Mouse (Mus musculus) myocyte (in vitro differentiated cells): Measurements from ENCODE around the gene H2-M10.2. TPM values are rescaled to one million over a fixed set of nuclear protein-coding genes. Genes with fewer than 3 reads are reported as not detected.

Experiments used
- H3K27me3 ChIP-seq: one replicate; pipeline ENCODE4 v1.6.1; 2011; ENCODE audit not compliant: control insufficient read depth, insufficient read depth, insufficient read length
- H3K36me3 ChIP-seq: one replicate; pipeline ENCODE4 v1.6.1; 2011; ENCODE audit not compliant: control insufficient read depth, insufficient read depth
- H3K4me2 ChIP-seq: one replicate; pipeline ENCODE4 v1.6.1; 2011; ENCODE audit warnings: low read depth, control low read depth
- H3K4me3 ChIP-seq: one replicate; pipeline ENCODE4 v1.5.1; 2011; ENCODE audit warnings: mild to moderate bottlenecking, control low read depth, moderate library complexity
- H3K79me2 ChIP-seq: one replicate; pipeline ENCODE4 v1.6.1; 2011; ENCODE audit not compliant: control insufficient read depth, insufficient read depth
- H3ac ChIP-seq: one replicate; pipeline ENCODE4 v1.6.1; 2011; ENCODE audit not compliant: control insufficient read depth, insufficient read length
- CEBPB ChIP-seq: IDR thresholded peaks from 2 replicates; pipeline ENCODE4 v1.6.1; 2011; ENCODE audit warnings: mild to moderate bottlenecking, moderate library complexity; ENCODE audit not compliant: poor library complexity, insufficient read depth, severe bottlenecking
- E2F4 ChIP-seq: IDR thresholded peaks from one replicate; pipeline ENCODE4 v1.6.1; 2011; ENCODE audit warnings: mild to moderate bottlenecking, control low read depth, moderate library complexity; ENCODE audit not compliant: insufficient read depth
- MAX ChIP-seq: IDR thresholded peaks from one replicate; pipeline ENCODE4 v1.6.1; 2011; ENCODE audit warnings: low read depth, mild to moderate bottlenecking, control low read depth
- MYOD1 ChIP-seq, 3 experiments: IDR thresholded peaks; one replicate each; pipeline ENCODE4 v1.6.1; 2011; ENCODE audit warnings: control low read depth in 2 of 3, low read depth in 2 of 3, mild to moderate bottlenecking in 2 of 3, moderate library complexity in 1 of 3; ENCODE audit not compliant: insufficient read length in 2 of 3, control insufficient read depth in 1 of 3
- MYOG ChIP-seq, 3 experiments: IDR thresholded peaks; one replicate each; pipeline ENCODE4 v1.6.1; 2011; ENCODE audit warnings: control low read depth in 2 of 3, low read depth in 2 of 3, mild to moderate bottlenecking in 2 of 3; ENCODE audit not compliant: insufficient read length in 2 of 3, control insufficient read depth in 1 of 3, insufficient read depth in 1 of 3
- POLR2A ChIP-seq: IDR thresholded peaks from one replicate; pipeline ENCODE4 v1.6.1; 2011; ENCODE audit warnings: low read depth, mild to moderate bottlenecking, control low read depth, moderate library complexity; ENCODE audit not compliant: insufficient read length
- POLR2AphosphoS2 ChIP-seq: IDR thresholded peaks from one replicate; pipeline ENCODE4 v1.6.1; 2011; ENCODE audit warnings: low read depth, control low read depth; ENCODE audit not compliant: insufficient read length
- REST ChIP-seq: IDR thresholded peaks from one replicate; pipeline ENCODE4 v1.6.1; 2011; ENCODE audit warnings: mild to moderate bottlenecking, control low read depth, moderate library complexity; ENCODE audit not compliant: insufficient read depth, insufficient read length
- SRF ChIP-seq: IDR thresholded peaks from one replicate; pipeline ENCODE4 v1.6.1; 2011; ENCODE audit warnings: low read depth; ENCODE audit not compliant: control insufficient read depth, insufficient read length
- TCF12 ChIP-seq: IDR thresholded peaks from one replicate; pipeline ENCODE4 v1.6.1; 2011; ENCODE audit warnings: mild to moderate bottlenecking, control low read depth; ENCODE audit not compliant: poor library complexity, insufficient read depth, severe bottlenecking
- TCF3 ChIP-seq: IDR thresholded peaks from one replicate; pipeline ENCODE4 v1.6.1; 2011; ENCODE audit warnings: low read depth, control low read depth; ENCODE audit not compliant: insufficient read length
- USF1 ChIP-seq: IDR thresholded peaks from one replicate; pipeline ENCODE4 v1.6.1; 2011; ENCODE audit warnings: low read depth, mild to moderate bottlenecking, control low read depth, moderate library complexity
- polyA plus RNA-seq: library from polyadenylated mRNA; unstranded; fragments of >200 nt; fragmentation: generic; extraction: Trizol; gene quantifications from one replicate; pipeline ENCODE4 v1.2.1, GENCODE M21; 2012; ENCODE audit warnings: missing spikeins

The H2-M10.2 gene
- polyA plus RNA-seq, 1 experiment: not detected

DNA sequence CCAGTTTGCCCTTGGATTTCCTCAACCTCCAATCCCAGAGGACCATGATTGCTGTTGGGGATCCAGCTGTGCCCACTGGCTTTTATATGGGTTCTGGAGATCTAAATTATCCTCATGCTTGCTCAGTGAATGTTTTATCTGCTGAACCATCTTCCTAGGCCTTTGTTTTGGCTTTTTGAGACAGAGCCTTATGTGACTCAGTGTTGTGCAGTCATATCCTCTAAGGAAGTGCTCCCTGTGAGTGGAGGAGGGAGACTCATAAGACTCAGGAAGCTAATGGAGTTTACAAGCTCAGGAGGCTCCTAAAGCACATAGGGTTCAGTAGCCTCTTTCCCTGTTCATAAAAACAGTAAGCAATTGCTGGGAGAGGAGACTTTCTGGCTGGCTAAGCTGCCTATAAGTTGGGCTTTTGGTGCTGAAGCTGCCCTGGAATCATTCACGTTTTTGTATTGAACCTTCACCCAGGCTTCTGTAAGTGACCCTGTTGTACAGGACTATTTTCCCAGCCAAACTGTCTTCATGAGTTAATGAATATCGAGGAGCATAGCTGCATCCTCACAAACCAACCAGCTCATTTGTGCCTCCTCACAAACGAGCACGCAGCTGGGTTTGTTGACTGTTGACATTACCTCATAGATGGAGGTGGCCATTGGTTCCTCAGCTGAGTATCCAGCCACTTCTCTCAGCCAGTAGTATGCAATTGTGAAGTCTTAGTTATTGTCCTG lies 4.6 kb downstream of the H2-M10.2 start:
- TF ChIP-seq MYOG (IDR thresholded peaks at IDR 0.05; ENCODE audit: control insufficient read depth in 1 of 3, insufficient read depth in 1 of 3, insufficient read length in 2 of 3, low read depth in 2 of 3): no peak
- no peak for TF ChIP-seq POLR2AphosphoS2
- no peak for TF ChIP-seq MAX
- TF ChIP-seq TCF12: no peak
- no peak for TF ChIP-seq MYOD1 (IDR thresholded peaks at IDR 0.05; ENCODE audit: control insufficient read depth in 1 of 3, insufficient read length in 2 of 3, low read depth in 2 of 3)
- no peak for TF ChIP-seq USF1
- no peak for TF ChIP-seq TCF3
- no peak for TF ChIP-seq CEBPB
- TF ChIP-seq REST: no peak
- TF ChIP-seq SRF: no peak
- TF ChIP-seq E2F4: no peak
- TF ChIP-seq POLR2A: no peak
- Histone ChIP-seq H3K36me3 (peaks cover 15% of the 10 kb centered on the region), H3ac (no peak overlapping the region), H3K4me2 (no peak overlapping the region), H3K79me2 (peaks cover 17% of the 10 kb centered on the region), H3K27me3 (no peaks in the 10 kb centered on the region), H3K4me3 (no peak overlapping the region)

DNA sequence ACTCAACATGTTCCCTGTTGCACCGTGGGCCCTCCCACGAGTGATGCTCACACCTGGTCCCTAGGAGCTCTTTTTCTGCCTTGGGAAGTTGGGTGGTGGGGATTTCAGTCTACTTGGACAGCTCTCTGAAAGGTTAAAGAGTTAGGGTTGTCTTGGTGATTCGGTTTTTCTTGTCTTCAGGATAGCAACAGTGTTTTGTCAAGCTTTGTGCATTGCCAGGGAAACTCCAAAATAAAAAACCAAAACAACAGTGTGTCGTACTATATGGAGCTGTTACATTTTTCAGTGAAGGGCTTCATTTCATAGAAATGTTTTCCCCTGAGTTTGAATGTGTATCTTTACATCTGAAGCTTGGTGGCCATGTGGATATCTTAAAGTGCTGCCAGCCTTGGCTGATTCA lies 11.5 kb downstream of the H2-M10.2 start:
- peaks cover 6% of the 10 kb centered on the region for H3K36me3 ChIP-seq

DNA sequence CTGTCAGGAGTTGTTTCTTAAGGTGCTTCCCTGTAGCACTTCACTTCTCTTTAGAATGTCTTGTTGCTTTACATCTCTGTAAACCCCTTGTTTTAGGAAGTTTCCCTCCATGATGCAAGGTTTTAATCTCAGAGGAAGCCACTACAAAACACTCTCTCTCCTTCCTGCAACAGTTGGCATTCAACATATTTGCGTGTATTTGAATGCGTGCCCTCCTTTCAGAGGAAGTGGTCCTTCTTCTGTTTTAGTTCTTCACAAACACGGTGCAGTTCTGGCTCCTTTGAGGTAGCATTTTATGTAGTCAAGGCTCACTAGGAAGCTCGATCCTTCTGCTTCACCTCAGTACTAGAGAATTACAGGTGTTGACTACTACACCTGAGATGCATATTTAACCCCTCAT lies 12.5 kb downstream of the H2-M10.2 start:
- H3K27me3 ChIP-seq: no peaks in the 10 kb centered on the region
- H3K4me2 ChIP-seq: peak overlapping the region; percentile 10
- H3K36me3 ChIP-seq: peaks cover 6% of the 10 kb centered on the region
- TF ChIP-seq MYOD1 (IDR thresholded peaks at IDR 0.05; ENCODE audit: control insufficient read depth in 1 of 3, insufficient read length in 2 of 3, low read depth in 2 of 3) (no peak), TCF3 (no peak), CEBPB (no peak), MYOG (IDR thresholded peaks at IDR 0.05; ENCODE audit: control insufficient read depth in 1 of 3, insufficient read depth in 1 of 3, insufficient read length in 2 of 3, low read depth in 2 of 3) (no peak), POLR2AphosphoS2 (no peak), MAX (no peak), POLR2A (no peak), USF1 (no peak), SRF (no peak), TCF12 (no peak), REST (no peak), E2F4 (no peak)
- H3K79me2 ChIP-seq: peaks cover 62% of the 10 kb centered on the region
- H3K4me3 ChIP-seq: no peak overlapping the region
- H3ac ChIP-seq: no peak overlapping the region

More for the DNA sequence above, 11.5 kb downstream of the H2-M10.2 start:
- TF ChIP-seq E2F4 (no peak), POLR2AphosphoS2 (no peak), USF1 (no peak), TCF12 (no peak), TCF3 (no peak), POLR2A (no peak), MAX (no peak), CEBPB (no peak)
- H3ac ChIP-seq: no peak overlapping the region
- H3K79me2 ChIP-seq: peaks cover 68% of the 10 kb centered on the region
- H3K4me3 ChIP-seq: no peak overlapping the region
- H3K27me3 ChIP-seq: no peaks in the 10 kb centered on the region
- no peak overlapping the region for H3K4me2 ChIP-seq

DNA sequence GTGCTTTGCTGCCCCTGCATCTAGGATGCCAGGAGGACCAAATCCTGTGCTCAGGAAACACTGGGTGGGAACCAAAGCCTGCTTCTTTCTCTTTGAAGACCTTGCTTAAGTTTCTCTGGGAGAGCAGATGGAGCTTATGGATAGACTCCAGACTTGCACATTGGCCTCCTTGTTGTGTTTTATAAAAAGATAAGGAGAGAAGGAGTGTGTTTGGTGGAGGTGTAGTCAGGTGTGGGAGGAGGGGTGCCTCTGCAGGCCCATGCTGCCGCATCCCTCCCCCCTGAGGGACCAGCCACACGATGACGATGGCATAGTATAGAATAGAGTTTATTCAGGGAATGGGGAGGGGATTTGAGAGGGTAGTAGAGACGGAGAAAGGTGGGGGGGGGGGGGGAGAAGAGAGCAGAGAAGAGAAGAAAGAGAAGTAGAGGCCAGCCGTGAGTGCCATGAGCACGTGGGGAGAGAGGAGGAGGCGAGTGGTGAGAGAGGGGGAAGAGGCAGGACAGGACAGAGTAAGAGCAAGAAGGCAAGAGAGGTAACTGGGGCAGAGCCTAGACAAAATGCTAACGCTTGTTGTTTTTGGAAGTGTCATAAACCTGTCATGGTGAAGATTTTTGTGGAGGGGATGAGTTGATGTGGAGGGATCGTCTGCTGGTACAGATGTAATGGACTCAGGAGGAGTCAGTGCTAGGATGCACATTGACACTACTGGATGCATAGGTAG lies 13.5 kb downstream of the H2-M10.2 start:
- Histone ChIP-seq H3K27me3 (no peaks in the 10 kb centered on the region), H3K79me2 (peaks cover 57% of the 10 kb centered on the region), H3K36me3 (peaks cover 6% of the 10 kb centered on the region), H3K4me3 (peak overlapping the region; percentile 83), H3ac (no peak overlapping the region), H3K4me2 (peak overlapping the region; percentile 97)
- TF ChIP-seq MYOD1 (IDR thresholded peaks at IDR 0.05; ENCODE audit: control insufficient read depth in 1 of 3, insufficient read length in 2 of 3, low read depth in 2 of 3) (no peak), USF1 (no peak), MYOG (IDR thresholded peaks at IDR 0.05; ENCODE audit: control insufficient read depth in 1 of 3, insufficient read depth in 1 of 3, insufficient read length in 2 of 3, low read depth in 2 of 3) (no peak), E2F4 (no peak), SRF (no peak), REST (no peak), POLR2A (no peak), TCF12 (no peak), CEBPB (no peak), MAX (no peak), POLR2AphosphoS2 (no peak), TCF3 (no peak)
